Mouse (Mus musculus) adrenal gland, postnatal 14 days (tissue): ENCODE data around the gene Csnk1g2. TPM values are rescaled to one million over a fixed set of nuclear protein-coding genes. Genes with fewer than 3 reads are reported as not detected.
A peak's percentile ranks its signal among the peaks of the same experiment; 100 is the strongest.
"Not testable (repeated sequence)": the region's sequence is repeated elsewhere in the genome, so short reads cannot be mapped to it uniquely, and the experiment has no call there.

ENCODE experiments used
- DNase-seq: peaks from one replicate; pipeline ENCODE4 v3.0.0; 2021; ENCODE audit warnings: mixed read lengths
- total RNA-seq: library from RNA; stranded (reverse); gene quantifications from 2 replicates; pipeline ENCODE4 v1.2.3, GENCODE M21; 2021

The Csnk1g2 gene
- total RNA-seq, 1 experiment from 2014 or later, result 105 TPM

GRCm38 (mm10) chr10:80602698-80603325 is 19.8 kb upstream of the Csnk1g2 start, which contains the start of the genes Scamp4 and Adat3:
TSS of gene Scamp4 (plus strand) at chr10:80602872.
TSS of gene Adat3 (plus strand) at chr10:80602880.
- peak; percentile 96 for DNase-seq

DNA sequence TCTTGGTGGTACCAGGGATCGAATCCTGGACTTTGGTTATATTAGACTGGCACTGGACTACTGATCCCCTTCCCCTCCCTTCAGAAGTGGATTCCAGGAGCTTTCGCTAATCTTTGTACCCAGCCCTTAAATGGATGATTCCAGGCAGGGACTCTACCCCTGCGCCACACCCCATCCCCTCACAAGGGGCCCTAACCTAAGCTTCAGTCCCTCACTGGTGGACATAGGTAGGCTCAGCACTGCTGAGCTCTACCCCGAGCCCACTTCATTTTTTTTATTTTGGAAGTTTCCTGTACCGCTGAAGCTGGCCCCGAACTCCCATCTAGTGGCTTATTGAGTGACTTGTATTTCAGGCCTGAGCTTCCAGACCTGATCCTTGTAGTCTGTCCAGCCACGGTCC is 19.3 kb upstream of the Csnk1g2 start:
- DNase-seq, result no peak

DNA sequence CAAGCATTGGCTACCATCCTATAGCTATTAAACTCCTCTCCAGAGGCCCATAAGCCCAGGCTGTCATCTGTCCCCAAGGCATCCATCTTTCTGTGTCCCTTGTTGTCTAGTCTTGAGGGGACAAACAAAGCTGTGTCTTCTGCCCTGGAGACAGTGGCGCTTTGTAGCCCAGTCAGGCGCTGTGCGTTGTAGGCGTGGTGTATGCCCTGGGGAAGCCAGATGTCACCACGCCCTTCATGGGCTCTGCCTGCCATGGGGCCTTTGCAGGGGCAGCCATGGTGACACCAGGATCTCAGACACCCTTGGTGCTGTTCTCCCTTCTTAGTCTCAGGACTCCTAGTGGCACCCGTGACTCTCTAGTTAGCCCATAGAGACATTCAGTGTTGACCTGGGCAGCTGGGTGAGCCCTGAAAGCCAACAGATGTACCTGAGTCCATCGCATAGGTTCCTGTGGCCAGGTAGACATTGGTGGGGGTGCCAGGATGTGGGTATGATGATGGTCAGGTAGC is 18.6 kb upstream of the Csnk1g2 start:
- DNase-seq, result peak; percentile 42

GRCm38 (mm10) chr10:80604988-80605387 is 17.6 kb upstream of the Csnk1g2 start:
- no peak for DNase-seq

GRCm38 (mm10) chr10:80605721-80606120 is 16.9 kb upstream of the Csnk1g2 start, which contains the start of gene Gm49322:
TSS of gene Gm49322 (plus strand) at chr10:80606021.
- not testable (repeated sequence) for DNase-seq

GRCm38 (mm10) chr10:80606306-80606705 is 16.3 kb upstream of the Csnk1g2 start:
- no peak for DNase-seq

DNA sequence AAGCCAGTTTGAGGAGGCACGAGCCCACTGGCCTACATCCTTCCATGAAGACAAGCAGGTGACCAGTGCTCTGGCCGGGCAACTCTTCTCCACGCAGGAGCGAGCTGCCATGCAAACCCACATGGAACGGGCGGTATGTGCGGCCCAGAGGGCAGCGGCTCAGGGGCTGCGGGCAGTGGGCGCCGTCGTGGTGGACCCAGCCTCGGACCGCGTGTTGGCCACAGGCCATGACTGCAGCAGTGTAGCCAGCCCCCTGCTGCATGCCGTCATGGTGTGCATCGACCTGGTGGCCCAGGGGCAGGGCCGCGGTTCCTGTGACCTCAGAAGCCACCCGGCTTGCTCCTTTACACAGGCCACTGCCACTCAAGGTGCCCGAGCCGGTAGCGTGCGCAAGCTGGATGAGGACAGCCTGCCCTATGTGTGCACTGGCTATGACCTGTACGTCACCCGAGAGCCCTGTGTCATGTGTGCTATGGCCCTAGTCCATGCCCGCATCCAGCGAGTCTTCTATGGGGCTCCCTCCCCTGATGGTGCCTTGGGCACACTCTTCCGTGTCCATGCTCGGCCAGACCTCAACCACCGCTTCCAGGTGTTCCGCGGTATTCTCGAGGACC is 15.8 kb upstream of the Csnk1g2 start:
- DNase-seq, result no peak

- no peak for DNase-seq
These were observed 14.2 kb upstream of the Csnk1g2 start for GRCm38 (mm10) chr10:80608435-80608834.

GRCm38 (mm10) chr10:80609269-80609924 is 13.2 kb upstream of the Csnk1g2 start:
- DNase-seq, result no peak

DNA sequence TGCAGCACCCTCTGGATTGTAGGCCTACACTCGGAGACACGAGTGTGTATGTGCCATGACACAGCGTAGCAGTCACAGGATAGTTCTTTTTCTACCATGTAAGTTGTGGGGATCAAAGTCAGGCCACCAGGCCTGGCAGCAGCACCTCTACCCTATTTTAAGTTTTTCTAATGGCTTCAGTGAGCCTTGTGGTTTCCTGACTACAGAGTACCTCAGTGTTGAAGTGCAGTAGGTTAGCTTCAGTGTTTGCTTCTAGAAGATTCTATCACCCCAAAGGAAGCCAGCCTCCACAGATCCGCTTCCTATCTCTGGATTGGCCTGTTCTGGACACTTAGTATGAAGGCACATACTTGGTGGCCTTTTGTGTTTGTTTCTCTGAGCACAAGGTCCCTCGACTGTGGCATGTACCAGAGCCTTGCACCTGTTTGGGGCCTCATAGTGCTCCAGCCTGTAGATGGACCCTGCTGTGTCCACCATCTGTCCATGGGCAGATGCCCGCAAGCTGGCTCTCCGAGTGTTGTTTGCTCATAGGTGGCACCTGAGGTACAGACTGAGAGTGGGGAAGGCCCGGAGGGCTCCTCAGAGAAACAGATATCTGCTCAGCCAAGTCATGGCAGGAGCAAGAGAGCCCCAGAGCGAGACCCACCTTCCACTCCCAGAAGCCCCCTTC is 12.4 kb upstream of the Csnk1g2 start:
- no peak for DNase-seq

DNA sequence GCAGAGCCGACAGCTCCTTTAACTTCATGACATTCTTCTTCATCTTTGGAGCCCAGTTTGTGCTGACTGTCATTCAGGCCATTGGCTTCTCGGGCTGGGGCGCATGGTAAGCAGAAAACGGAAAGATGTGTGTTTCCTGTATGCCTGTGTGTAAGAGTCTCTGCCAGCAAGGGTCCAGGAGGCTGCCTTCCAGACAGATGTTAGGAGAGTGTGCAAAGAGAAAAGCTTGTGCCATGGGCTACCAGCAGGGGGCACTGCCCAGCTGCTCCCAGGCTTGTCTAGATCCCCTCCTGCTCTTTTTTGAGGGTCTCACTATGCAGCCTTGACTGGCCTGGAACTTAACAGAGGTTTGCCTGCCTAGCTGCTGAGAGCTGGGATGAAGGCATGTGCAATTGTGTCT is 11.6 kb upstream of the Csnk1g2 start:
- peak; percentile 73 for DNase-seq

DNA sequence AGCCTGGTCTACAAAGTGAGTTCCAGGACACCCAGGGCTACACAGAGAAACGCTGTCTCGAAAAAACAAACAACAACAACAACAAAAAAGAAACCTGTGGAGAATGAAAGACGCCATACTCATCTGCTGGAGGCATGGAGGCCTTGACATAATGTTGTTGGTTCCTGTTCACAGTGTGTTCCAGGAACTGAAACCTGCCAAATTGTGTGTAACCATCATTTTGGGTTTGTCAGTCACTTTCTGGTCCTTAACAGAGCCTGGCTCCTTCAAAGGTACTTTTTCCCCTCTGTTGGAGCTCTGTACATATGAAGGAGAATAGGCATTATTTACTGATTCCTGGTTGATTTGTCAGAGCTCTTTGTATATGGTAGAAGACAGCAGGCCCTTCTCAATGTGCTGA is 10.7 kb upstream of the Csnk1g2 start:
- no peak for DNase-seq

DNA sequence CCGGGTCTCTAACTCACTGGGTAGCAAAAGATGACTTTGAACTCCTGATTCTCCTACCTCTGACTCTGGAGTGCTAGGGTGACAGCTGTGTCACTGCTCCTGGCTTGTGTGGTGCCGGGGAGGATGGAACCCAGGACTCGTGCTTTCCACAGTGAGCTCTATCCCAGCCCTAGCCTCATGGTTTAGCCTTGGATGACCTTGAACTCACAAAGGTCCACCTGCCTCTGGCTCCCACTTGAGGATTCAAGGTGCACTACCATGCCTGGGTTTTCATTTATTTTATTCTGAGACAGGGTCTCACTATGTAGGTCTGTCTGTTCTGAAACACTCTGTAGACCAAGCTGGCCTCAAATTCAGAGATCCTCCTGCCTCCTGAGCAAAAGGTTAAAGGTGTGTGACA is 8.8 kb upstream of the Csnk1g2 start:
- DNase-seq, result no peak

GRCm38 (mm10) chr10:80614351-80614750 is 8.3 kb upstream of the Csnk1g2 start:
- no peak for DNase-seq

DNA sequence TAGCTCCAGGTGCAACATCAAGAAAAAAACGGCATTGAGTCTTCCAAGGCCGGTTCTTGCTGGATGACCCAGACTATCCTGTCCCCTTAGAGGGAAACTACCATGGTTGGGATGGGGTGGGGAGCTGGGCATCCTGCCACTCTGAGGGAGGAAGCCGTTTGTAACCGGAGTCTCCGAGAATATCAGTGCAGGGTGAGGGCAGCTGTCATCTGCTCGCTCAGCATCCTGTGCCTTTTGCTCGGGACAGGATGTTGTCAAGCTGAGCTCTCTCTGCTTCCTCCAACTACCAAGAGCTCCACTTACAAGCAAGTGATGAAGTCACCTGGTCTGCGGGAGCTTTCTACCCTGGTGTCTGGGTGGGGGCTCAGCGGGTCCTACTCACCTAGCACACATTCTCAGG is 4.5 kb upstream of the Csnk1g2 start:
- DNase-seq, result peak; percentile 72

DNA sequence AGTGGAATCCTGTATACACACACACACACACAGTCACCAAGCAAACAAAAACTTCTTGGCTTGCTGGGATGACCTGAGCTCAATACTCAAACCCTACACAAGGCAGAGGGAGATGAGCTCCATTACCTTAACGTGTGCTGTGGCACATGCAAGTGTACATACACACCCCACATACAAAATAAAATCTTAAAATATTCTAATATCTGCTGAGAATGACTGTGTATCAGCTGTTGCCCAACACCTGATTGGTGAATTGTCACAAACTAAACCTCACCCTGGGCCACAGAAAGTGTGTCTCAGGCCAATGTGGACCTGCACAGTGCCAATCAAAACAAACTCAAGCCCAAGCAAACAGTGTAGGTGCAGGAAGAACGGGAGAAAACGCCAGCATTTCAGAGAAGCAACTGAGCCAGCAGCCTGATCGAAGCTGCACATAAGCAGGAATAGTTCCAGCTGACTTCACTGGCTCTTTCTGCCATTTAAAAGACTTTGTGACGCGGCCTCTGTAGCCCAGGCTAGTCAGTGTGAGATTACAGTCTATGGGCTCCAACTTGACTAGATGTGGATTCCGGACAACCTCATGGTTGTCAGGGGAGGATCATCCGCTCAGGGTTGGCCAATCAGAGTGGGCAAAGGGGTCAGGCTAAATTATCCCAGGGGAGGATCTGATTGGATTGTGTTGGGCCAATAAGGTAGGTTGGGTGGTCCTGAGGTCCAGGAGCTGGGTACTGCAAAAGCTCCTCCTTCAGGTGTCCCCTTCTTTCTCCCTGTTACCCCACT is 3.0 kb upstream of the Csnk1g2 start:
- no peak for DNase-seq

DNA sequence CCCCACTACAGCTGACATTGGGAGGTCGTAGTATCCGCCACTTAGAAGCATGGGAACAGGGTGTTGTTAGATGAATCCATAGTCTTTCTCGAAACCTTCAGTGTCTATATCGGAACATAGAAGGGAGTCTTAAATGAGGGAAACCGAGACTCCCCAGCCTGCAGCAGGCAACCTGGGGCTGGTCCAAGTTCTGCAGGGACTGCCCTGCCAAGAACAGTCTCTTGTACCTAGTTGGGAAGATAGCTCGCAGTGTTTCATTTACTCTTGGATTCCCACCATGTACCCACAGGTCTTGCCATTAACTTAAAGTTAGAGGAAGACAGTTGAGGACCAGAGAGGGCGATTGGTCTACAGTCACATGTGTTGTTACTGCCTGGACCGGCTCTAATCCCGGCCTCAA is 2.3 kb upstream of the Csnk1g2 start:
- DNase-seq, result no peak

DNA sequence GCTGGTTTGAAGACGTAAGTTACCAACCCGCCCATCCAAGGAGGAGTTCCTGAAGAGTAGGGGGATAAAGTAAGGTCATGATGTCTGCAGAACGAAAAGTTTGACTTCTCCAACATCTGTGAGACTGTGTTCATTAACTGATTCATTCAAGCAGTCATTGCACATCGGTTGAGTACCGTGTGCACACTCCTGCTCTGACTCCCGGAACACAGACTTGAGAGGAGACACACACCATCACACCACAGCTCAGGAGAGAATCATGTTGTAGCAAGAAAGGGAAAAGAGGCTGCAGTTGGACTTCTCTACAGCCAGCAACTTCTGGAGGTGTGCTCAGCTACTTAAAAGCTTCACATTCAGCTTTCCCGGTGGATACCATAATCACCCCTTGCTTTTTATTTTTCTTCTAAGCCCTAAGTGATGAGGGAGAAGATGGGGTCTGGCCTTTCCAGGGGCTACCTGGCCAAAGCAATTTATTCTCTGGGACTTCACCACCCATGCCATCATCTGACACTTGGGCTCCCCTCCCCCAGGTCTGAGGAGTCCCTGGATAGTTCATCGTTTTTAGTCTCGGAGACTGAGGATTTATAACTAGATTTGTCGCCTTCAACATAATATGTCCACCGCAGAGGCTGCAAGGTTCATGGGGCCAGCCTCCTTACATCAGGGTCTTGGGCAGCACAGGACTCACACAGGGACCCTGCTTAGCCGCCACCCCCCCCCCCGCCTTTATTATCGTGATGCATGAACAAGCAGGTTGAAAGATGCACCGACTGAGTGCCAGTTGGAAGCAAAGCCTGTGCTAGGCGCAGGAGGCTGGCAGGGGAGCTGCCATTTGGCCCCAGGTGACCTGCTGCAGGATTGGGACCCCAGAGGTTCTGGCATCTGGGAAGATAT is 1.6 kb upstream of the Csnk1g2 start:
- DNase-seq, result no peak

DNA sequence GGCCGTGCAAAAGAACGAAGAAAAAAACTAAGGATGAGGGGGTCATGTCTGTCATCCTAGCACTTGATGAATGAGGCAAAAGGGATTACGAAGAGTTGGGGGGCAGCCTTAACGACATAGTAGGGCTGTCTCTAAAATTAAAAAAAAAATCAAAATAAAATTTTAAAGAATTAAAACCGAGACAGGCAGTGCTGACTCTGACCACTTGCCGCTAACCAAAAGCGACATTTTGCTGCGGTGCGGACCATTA is 1.0 kb upstream of the Csnk1g2 start:
- DNase-seq, result no peak

GRCm38 (mm10) chr10:80621940-80622660 is 538 bp upstream of the Csnk1g2 start:
- DNase-seq, result peak; percentile 99
